ENCODE assay signal across 27 mouse cellular contexts in the genomic region with DNA sequence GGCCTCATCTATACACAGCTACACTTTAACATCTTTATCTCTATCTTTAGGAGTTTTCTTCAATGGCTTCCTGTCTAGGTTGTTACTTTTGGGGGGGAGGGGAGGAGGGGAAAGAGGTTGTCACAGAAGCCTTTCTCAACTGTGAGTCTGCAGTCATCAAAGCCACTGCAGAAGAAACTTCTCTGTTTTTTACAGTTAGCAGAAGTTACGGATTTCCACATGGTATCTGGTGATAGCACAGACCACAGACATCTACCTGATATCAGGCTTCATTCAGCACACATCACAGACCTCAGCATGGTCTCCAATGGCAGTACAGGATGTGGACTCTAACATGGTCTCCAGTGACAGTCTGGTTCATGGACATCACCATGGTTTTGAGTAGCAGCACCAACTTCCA.
"Had no signal": no experiment of that assay in that cellular context is flagged by ENCODE, and none has a peak within 500 bp of the region (broad histone marks: within the 10 kb centered on the region; RNA-seq: fewer than 3 reads in every experiment).

No protein-coding gene starts in this region.

- H3K27me3 ChIP-seq: embryonic facial prominence, embryonic 12.5 days; embryonic facial prominence, embryonic 13.5 days; embryonic facial prominence, embryonic 15.5 days; forebrain, embryonic 12.5 days; forebrain, embryonic 13.5 days; forebrain, embryonic 15.5 days had no signal

- ATAC-seq: forebrain, embryonic 13.5 days; forebrain, embryonic 14.5 days; forebrain, embryonic 15.5 days; forebrain, embryonic 16.5 days; forebrain, postnatal 0 days had no signal

- H3K4me1 ChIP-seq: embryonic facial prominence, embryonic 10.5 days; embryonic facial prominence, embryonic 12.5 days; embryonic facial prominence, embryonic 13.5 days; embryonic facial prominence, embryonic 15.5 days; forebrain, embryonic 10.5 days; forebrain, embryonic 12.5 days; forebrain, embryonic 13.5 days; forebrain, embryonic 15.5 days had no signal

- H3K9ac ChIP-seq: embryonic facial prominence, embryonic 12.5 days; embryonic facial prominence, embryonic 13.5 days; embryonic facial prominence, embryonic 15.5 days; forebrain, embryonic 12.5 days; forebrain, embryonic 13.5 days; forebrain, embryonic 15.5 days; forebrain, postnatal 0 days had no signal

- H3K27ac ChIP-seq: embryonic facial prominence, embryonic 10.5 days; embryonic facial prominence, embryonic 12.5 days; embryonic facial prominence, embryonic 13.5 days; embryonic facial prominence, embryonic 15.5 days; forebrain, embryonic 10.5 days; forebrain, embryonic 12.5 days; forebrain, embryonic 13.5 days; forebrain, embryonic 15.5 days; gastrocnemius, adult 2 months; heart, adult 2 months had no signal

- H3K9me3 ChIP-seq: embryonic facial prominence, embryonic 10.5 days; embryonic facial prominence, embryonic 12.5 days; embryonic facial prominence, embryonic 13.5 days; embryonic facial prominence, embryonic 15.5 days; forebrain, embryonic 10.5 days; forebrain, embryonic 12.5 days; forebrain, embryonic 13.5 days; forebrain, embryonic 15.5 days had no signal

- DNase-seq: cerebellum, adult 9-10 months; cerebellum, adult 9-11 months; cerebellum, postnatal 10 days; cerebellum, postnatal 14 days; cerebellum, postnatal 25 days; cerebellum, postnatal 36 days; embryo, embryonic 11 days; forebrain, postnatal 0 days; gastrocnemius, adult 2 months; gastrocnemius, postnatal 10 days; gastrocnemius, postnatal 14 days; gastrocnemius, postnatal 25 days; gastrocnemius, postnatal 36 days; heart, adult 11 months; heart, adult 18-20 months; heart, adult 2 months had no signal

- H3K4me3 ChIP-seq: embryonic facial prominence, embryonic 10.5 days; embryonic facial prominence, embryonic 12.5 days; embryonic facial prominence, embryonic 13.5 days; embryonic facial prominence, embryonic 15.5 days; erythroblast, embryonic 14.5 days; forebrain, embryonic 10.5 days; forebrain, embryonic 12.5 days; forebrain, embryonic 13.5 days; forebrain, embryonic 15.5 days; gastrocnemius, adult 2 months; heart, adult 2 months had no signal

- H3K36me3 ChIP-seq: embryonic facial prominence, embryonic 10.5 days; embryonic facial prominence, embryonic 12.5 days; embryonic facial prominence, embryonic 13.5 days; embryonic facial prominence, embryonic 15.5 days; forebrain, embryonic 10.5 days; forebrain, embryonic 12.5 days; forebrain, embryonic 15.5 days had no signal
